Mouse (Mus musculus) kidney, adult 8-10 months (tissue): ENCODE results near the gene Adcy1.
"Not testable (repeated sequence)": the region's sequence is repeated elsewhere in the genome, so short reads cannot be mapped to it uniquely, and the experiment has no call there.

Experiments
- DNase-seq, 2 experiments: peaks; one replicate each; pipeline ENCODE4 v3.0.0; 2022

Adcy1 gene

GRCm38 (mm10) chr11:7193134-7193533 lies 129.8 kb downstream of the Adcy1 start:
- no peak for DNase-seq

GRCm38 (mm10) chr11:7194432-7195311 lies 131.4 kb downstream of the Adcy1 start:
- DNase-seq: no peak

- no peak for DNase-seq
Observed at GRCm38 (mm10) chr11:7195312-7195685, 132.0 kb downstream of the Adcy1 start.

- DNase-seq: peak; percentile 75 to 85
Observed at GRCm38 (mm10) chr11:7197491-7197941, 134.2 kb downstream of the Adcy1 start, which contains the start of gene Igfbp1. Igfbp1 (plus strand) TSS chr11:7197782.

GRCm38 (mm10) chr11:7198006-7198405 lies 134.7 kb downstream of the Adcy1 start:
- no peak for DNase-seq

- no peak for DNase-seq
Observed at GRCm38 (mm10) chr11:7198481-7199256, 135.4 kb downstream of the Adcy1 start.

- DNase-seq: peak; percentile 48 to 52
Observed at GRCm38 (mm10) chr11:7199736-7200392, 136.6 kb downstream of the Adcy1 start.

- DNase-seq: no peak
Observed at GRCm38 (mm10) chr11:7200393-7200783, 137.1 kb downstream of the Adcy1 start.

GRCm38 (mm10) chr11:7202206-7202605 lies 138.9 kb downstream of the Adcy1 start:
- DNase-seq: no peak

- DNase-seq: no peak
Observed at GRCm38 (mm10) chr11:7203846-7204245, 140.6 kb downstream of the Adcy1 start.

- DNase-seq: peak; percentile 59 to 75
Observed at GRCm38 (mm10) chr11:7210343-7210742, 147.1 kb downstream of the Adcy1 start.

GRCm38 (mm10) chr11:7211211-7211610 lies 147.9 kb downstream of the Adcy1 start:
- DNase-seq: peak; percentile 63 to 71

GRCm38 (mm10) chr11:7212126-7212798 lies 149.0 kb downstream of the Adcy1 start:
- no peak for DNase-seq

- DNase-seq: no peak
Observed at GRCm38 (mm10) chr11:7213161-7213500, 149.8 kb downstream of the Adcy1 start.

GRCm38 (mm10) chr11:7213501-7214341 lies 150.4 kb downstream of the Adcy1 start, which contains the start of gene Igfbp3:
Igfbp3 (minus strand) TSS chr11:7213923.
- DNase-seq: peak in 1 of 2 experiments; percentile 26

GRCm38 (mm10) chr11:7214342-7214660 lies 151.0 kb downstream of the Adcy1 start:
- DNase-seq: no peak

- peak; percentile 40 to 59 for DNase-seq
Observed at GRCm38 (mm10) chr11:7214761-7215160, 151.5 kb downstream of the Adcy1 start.

GRCm38 (mm10) chr11:7215703-7216102 lies 152.4 kb downstream of the Adcy1 start:
- peak; percentile 43 to 74 for DNase-seq

- not testable (repeated sequence) for DNase-seq
Observed at GRCm38 (mm10) chr11:7221826-7222225, 158.5 kb downstream of the Adcy1 start.

GRCm38 (mm10) chr11:7226200-7226599 lies 162.9 kb downstream of the Adcy1 start:
- DNase-seq: no peak

GRCm38 (mm10) chr11:7226810-7227550 lies 163.7 kb downstream of the Adcy1 start:
- DNase-seq: no peak
